Mouse (Mus musculus) spleen, adult 2 months (tissue): Measurements from ENCODE around the gene Fam131c.

Experiments
- CTCF ChIP-seq: fragments of 200-500 bp; IDR thresholded peaks from 2 replicates; pipeline ENCODE4 v1.5.1; 2011; ENCODE audit warnings: mild to moderate bottlenecking, inconsistent platforms; ENCODE audit not compliant: insufficient read depth, insufficient read length, insufficient replicate concordance; ENCODE audit errors: extremely low read depth
- POLR2A ChIP-seq: fragments of 200-500 bp; IDR thresholded peaks from 2 replicates; pipeline ENCODE4 v1.6.1; 2011; ENCODE audit warnings: low read depth, low read length, inconsistent platforms

GRCm38 (mm10) chr4:141336196-141336595 lies 31.8 kb upstream of the Fam131c start:
- TF ChIP-seq CTCF, result no peak
- TF ChIP-seq POLR2A, result no peak
